Comparison of ENCODE assay signal across 9 mouse cellular contexts in the genomic region with DNA sequence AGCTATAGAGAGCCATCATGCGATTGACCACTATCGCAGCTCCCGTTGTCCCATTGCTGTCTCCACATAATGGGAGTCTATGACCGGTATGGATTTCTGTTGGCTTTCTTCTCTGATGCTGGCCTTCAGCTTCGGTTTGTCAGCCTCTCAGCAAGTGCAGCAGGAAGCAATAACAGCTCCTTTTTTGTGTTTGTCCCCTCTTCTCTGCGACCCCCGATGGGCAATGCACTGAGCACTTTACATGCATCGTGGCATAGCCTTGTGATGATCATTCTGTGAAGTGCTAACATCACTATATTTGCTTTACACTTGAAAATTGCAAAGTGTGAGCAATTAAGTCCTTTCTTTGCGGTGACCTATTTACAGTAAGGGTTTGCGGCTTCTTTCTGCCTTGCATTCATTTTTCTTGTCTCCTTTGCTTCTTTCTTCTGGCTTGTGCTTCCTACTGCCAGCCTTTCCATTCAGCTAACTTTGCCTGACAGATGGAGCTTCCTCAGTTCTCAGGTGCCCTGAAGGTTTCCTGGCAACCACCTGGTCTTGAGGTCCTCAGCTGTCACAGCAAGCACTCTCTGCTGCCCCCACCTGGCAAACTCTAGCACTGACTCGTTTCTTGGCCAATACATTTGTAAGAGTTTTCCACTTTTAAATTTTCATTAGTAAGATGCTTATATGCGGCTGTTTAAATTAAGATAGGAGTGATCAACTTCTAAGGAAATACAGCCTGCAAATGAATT.
DNase-seq lines count a peak whose midpoint lies in the region; ATAC-seq lines count a peak whose summit lies in the region.
"Had no signal": no experiment of that assay in that cellular context is flagged by ENCODE, and none has a peak within 500 bp of the region (broad histone marks: within the 10 kb centered on the region; RNA-seq: fewer than 3 reads in every experiment).

No protein-coding gene starts in this region.

- no peak for ATAC-seq in neural tube, embryonic 15.5 days (ENCODE audit: low FRiP score)
- peak; percentile 69; the same call in 1 of the 2 replicates for ATAC-seq in hindbrain, embryonic 16.5 days

- no peak overlapping the region for H3K9ac ChIP-seq in neural tube, embryonic 15.5 days (replicated peaks)
- H3K9ac ChIP-seq in hindbrain, embryonic 16.5 days (ENCODE audit: low read depth, low read length): no peak overlapping the region

- no peak overlapping the region for H3K4me3 ChIP-seq in neural tube, embryonic 15.5 days (replicated peaks)
- no peak overlapping the region for H3K4me3 ChIP-seq in hindbrain, embryonic 16.5 days (ENCODE audit: low read length)
- H3K4me3 ChIP-seq in limb, embryonic 10.5 days: no peak overlapping the region
- H3K4me3 ChIP-seq: erythroblast, embryonic 14.5 days had no signal

- no peak overlapping the region for H3K4me2 ChIP-seq in neural tube, embryonic 15.5 days
- H3K4me2 ChIP-seq in hindbrain, embryonic 16.5 days (ENCODE audit: low read length): no peak overlapping the region

- H3K27me3 ChIP-seq in neural tube, embryonic 15.5 days (replicated peaks): no peaks in the 10 kb centered on the region
- no peaks in the 10 kb centered on the region for H3K27me3 ChIP-seq in hindbrain, embryonic 16.5 days (replicated peaks; ENCODE audit: control insufficient read depth, insufficient read depth, low read length)
- H3K27me3 ChIP-seq in limb, embryonic 10.5 days (ENCODE audit: low read depth, poor library complexity, severe bottlenecking): no peaks in the 10 kb centered on the region

- H3K9me3 ChIP-seq in neural tube, embryonic 15.5 days (replicated peaks): no peaks in the 10 kb centered on the region
- H3K9me3 ChIP-seq in hindbrain, embryonic 16.5 days (ENCODE audit: control insufficient read depth, low read length): no peaks in the 10 kb centered on the region
- no peaks in the 10 kb centered on the region for H3K9me3 ChIP-seq in limb, embryonic 10.5 days (replicated peaks)

- no peak overlapping the region for H3K27ac ChIP-seq in neural tube, embryonic 15.5 days (replicated peaks)
- H3K27ac ChIP-seq in hindbrain, embryonic 16.5 days (ENCODE audit: low read depth, low read length): no peak overlapping the region
- no peak overlapping the region for H3K27ac ChIP-seq in limb, embryonic 10.5 days

- H3K36me3 ChIP-seq in neural tube, embryonic 15.5 days: no peaks in the 10 kb centered on the region
- no peaks in the 10 kb centered on the region for H3K36me3 ChIP-seq in hindbrain, embryonic 16.5 days (ENCODE audit: control insufficient read depth, insufficient read depth, low read length)
- no peaks in the 10 kb centered on the region for H3K36me3 ChIP-seq in limb, embryonic 10.5 days

- 0 out of 2 replicates have a peak, but pooled peaks cover 3% of the 10 kb centered on the region for H3K4me1 ChIP-seq in neural tube, embryonic 15.5 days
- no peaks in the 10 kb centered on the region for H3K4me1 ChIP-seq in hindbrain, embryonic 16.5 days (ENCODE audit: control insufficient read depth, insufficient read depth, low read depth, low read length)
- peaks cover 8% of the 10 kb centered on the region for H3K4me1 ChIP-seq in limb, embryonic 10.5 days

- 83% methylated on average over 12 of the region's 12 CpGs for WGBS in neural tube, embryonic 15.5 days
- 79% methylated on average over 12 of the region's 12 CpGs for WGBS in hindbrain, embryonic 16.5 days
- 86% methylated on average over 12 of the region's 12 CpGs for WGBS in limb, embryonic 10.5 days

- DNase-seq in neural tube, embryonic 10.5 days (ENCODE audit: extremely low spot score, low spot score): peak; percentile 61
- peak; percentile 98 for DNase-seq in brain, adult 2 months (ENCODE audit: low read depth, low spot score)
- peak; percentile 32 for DNase-seq in fibroblast of lung, adult 2 months (ENCODE audit: low read depth)
- peak; percentile 81 for DNase-seq in limb, embryonic 10.5 days (ENCODE audit: low spot score)
- DNase-seq in retina, postnatal 7 days (ENCODE audit: low read depth, low spot score): peak; percentile 41
- peak; percentile 77 for DNase-seq in urinary bladder, postnatal 25 days (ENCODE audit: low spot score)

Comparison
In these comparisons a context has a peak if more than half of its experiments do, and no peak if none do; other contexts are left out.
1. DNase-seq: peak in every context shown above with its lines; median percentile 98 in brain, adult 2 months; 81 in limb, embryonic 10.5 days; 77 in urinary bladder, postnatal 25 days; 61 in neural tube, embryonic 10.5 days; 41 in retina, postnatal 7 days; 32 in fibroblast of lung, adult 2 months.